Mouse (Mus musculus): ENCODE measurements around the gene Rab35.

DNA sequence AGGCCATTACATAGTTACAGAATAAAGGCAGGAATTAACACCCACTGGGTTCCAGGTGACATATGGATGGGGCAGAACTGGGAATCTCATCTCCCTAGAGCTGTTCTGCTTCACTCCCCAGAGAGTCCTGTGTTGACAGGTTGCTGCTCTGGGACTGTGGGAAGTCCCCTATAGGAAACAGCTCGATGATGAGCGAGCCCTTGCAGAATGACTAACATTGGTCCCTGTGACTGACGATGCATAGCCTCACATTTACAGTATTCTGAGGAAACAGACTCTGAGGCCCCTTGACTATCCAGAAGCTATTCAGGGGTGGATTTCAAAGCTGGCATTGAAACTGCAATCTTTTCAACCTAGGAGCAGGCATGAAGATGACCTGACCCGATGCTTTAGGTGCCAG lies 2.0 kb upstream of the Rab35 start:
- TF ChIP-seq CTCF (IDR thresholded peaks at IDR 0.05; ENCODE audit: extremely low read depth, insufficient read length, insufficient replicate concordance, low read depth, low read length) = no peak
- TF ChIP-seq POLR2A (IDR thresholded peaks at IDR 0.05; ENCODE audit: low read depth, low read length) = no peak

Data from small intestine, adult 2 months (tissue).